Mouse (Mus musculus) kidney, postnatal 36 days (tissue): ENCODE measurements around the gene Hdac4.

Source experiments
- DNase-seq, 2 experiments: peaks; one replicate each; pipeline ENCODE4 v3.0.0; 2021 to 2022; ENCODE audit warnings: mixed read lengths in 2 of 2

The Hdac4 gene

GRCm38 (mm10) chr1:92098456-92098855 is 97.0 kb downstream of the Hdac4 start:
- DNase-seq = no peak

GRCm38 (mm10) chr1:92096991-92097525 is 98.4 kb downstream of the Hdac4 start:
- DNase-seq = no peak

- no peak for DNase-seq
Measured at GRCm38 (mm10) chr1:92092286-92092685, 103.2 kb downstream of the Hdac4 start.

GRCm38 (mm10) chr1:92087821-92088220 is 107.7 kb downstream of the Hdac4 start:
- DNase-seq = no peak

GRCm38 (mm10) chr1:92087343-92087742 is 108.2 kb downstream of the Hdac4 start:
- no peak for DNase-seq

GRCm38 (mm10) chr1:92086841-92087240 is 108.7 kb downstream of the Hdac4 start:
- no peak for DNase-seq

- no peak for DNase-seq
Measured at GRCm38 (mm10) chr1:92086277-92086813, 109.2 kb downstream of the Hdac4 start.

- DNase-seq = no peak
Measured at GRCm38 (mm10) chr1:92084738-92085137, 110.8 kb downstream of the Hdac4 start.

- DNase-seq = no peak
Measured at GRCm38 (mm10) chr1:92084004-92084403, 111.5 kb downstream of the Hdac4 start.

GRCm38 (mm10) chr1:92082837-92083541 is 112.5 kb downstream of the Hdac4 start:
- no peak for DNase-seq

GRCm38 (mm10) chr1:92082156-92082836 is 113.2 kb downstream of the Hdac4 start:
- no peak for DNase-seq

- peak in 1 of 2 experiments; percentile 31 for DNase-seq
Measured at GRCm38 (mm10) chr1:92079982-92080537, 115.4 kb downstream of the Hdac4 start.

GRCm38 (mm10) chr1:92075312-92075711 is 120.2 kb downstream of the Hdac4 start:
- peak; percentile 16 to 31 for DNase-seq

GRCm38 (mm10) chr1:92074655-92075054 is 120.8 kb downstream of the Hdac4 start:
- no peak for DNase-seq

- no peak for DNase-seq
Measured at GRCm38 (mm10) chr1:92069932-92070677, 125.4 kb downstream of the Hdac4 start.

- DNase-seq = no peak
Measured at GRCm38 (mm10) chr1:92069464-92069863, 126.0 kb downstream of the Hdac4 start.

GRCm38 (mm10) chr1:92064307-92064706 is 131.2 kb downstream of the Hdac4 start:
- DNase-seq = no peak

- DNase-seq = no peak
Measured at GRCm38 (mm10) chr1:92063271-92063670, 132.2 kb downstream of the Hdac4 start.

GRCm38 (mm10) chr1:92061198-92062073 is 134.1 kb downstream of the Hdac4 start:
- DNase-seq = no peak

- DNase-seq = no peak
Measured at GRCm38 (mm10) chr1:92060532-92061064, 134.9 kb downstream of the Hdac4 start.

GRCm38 (mm10) chr1:92059571-92059970 is 135.9 kb downstream of the Hdac4 start:
- no peak for DNase-seq
